Mouse (Mus musculus): ENCODE data around the gene Ccl5. TPM values are rescaled to one million over a fixed set of nuclear protein-coding genes. Genes with fewer than 3 reads are reported as not detected.

The Ccl5 gene
- 526 and 777 TPM in 2 replicates for polyA plus RNA-seq (2012; rRNA removed)

- H3K4me3 ChIP-seq (ENCODE audit: control insufficient read depth, insufficient read depth, low read length), result no peak within 1 kb of the TSS
Measured at GRCm38 (mm10) chr11:83530360-83530759, at the start of gene Ccl5. TSS of gene Ccl5 (minus strand) at chr11:83530518.

DNA sequence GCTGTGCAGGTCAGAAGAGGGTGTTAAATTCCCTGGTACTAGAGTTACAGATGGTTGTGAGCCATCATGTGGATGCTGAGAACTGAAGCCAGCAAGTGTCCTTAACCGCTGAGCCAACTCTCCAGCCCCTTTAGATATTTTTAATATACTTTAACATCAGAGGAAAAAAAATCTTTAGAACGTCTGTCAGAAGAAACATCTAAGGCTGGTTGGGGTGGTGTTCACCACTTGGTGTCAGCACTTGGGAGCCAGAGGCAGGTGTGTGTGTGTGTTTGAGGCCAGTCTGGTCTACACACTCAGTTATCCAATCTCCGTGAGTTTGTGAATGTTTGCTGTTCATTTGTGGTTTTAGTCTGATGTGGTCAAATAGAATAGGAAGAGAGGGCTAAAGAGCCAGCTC is 48.7 kb upstream of the Ccl5 start:
- TF ChIP-seq CTCF (IDR thresholded peaks at IDR 0.05; ENCODE audit: borderline replicate concordance, control insufficient read depth, extremely low read depth, insufficient read depth, low read length, poor library complexity), result no peak
- TF ChIP-seq POLR2A (IDR thresholded peaks at IDR 0.05; ENCODE audit: control insufficient read depth, extremely low read depth, insufficient read depth, low read length, poor library complexity), result no peak
- WGBS, result 16% methylated on average over 3 of the region's 3 CpGs
- no peaks in the 10 kb centered on the region for H3K4me1 ChIP-seq (replicated peaks; ENCODE audit: control insufficient read depth, insufficient read depth, low read length)
- no peaks in the 10 kb centered on the region for H3K27me3 ChIP-seq (ENCODE audit: control insufficient read depth, insufficient read depth, low read length)
- no peak for DNase-seq
- H3K4me3 ChIP-seq (ENCODE audit: control insufficient read depth, insufficient read depth, low read length), result no peak overlapping the region
- H3K27ac ChIP-seq (ENCODE audit: control insufficient read depth, insufficient read depth, low read length), result no peak overlapping the region
- H3K36me3 ChIP-seq (ENCODE audit: control insufficient read depth, insufficient read depth, low read length), result no peaks in the 10 kb centered on the region

More at GRCm38 (mm10) chr11:83530360-83530759, at the start of gene Ccl5:
- TF ChIP-seq CTCF (IDR thresholded peaks at IDR 0.05; ENCODE audit: borderline replicate concordance, control insufficient read depth, extremely low read depth, insufficient read depth, low read length, poor library complexity) (no peak), POLR2A (IDR thresholded peaks at IDR 0.05; ENCODE audit: control insufficient read depth, extremely low read depth, insufficient read depth, low read length, poor library complexity) (no peak)
- WGBS, result 56% methylated on average over 5 of the region's 5 CpGs
- Histone ChIP-seq H3K27me3 (ENCODE audit: control insufficient read depth, insufficient read depth, low read length) (no peaks in the 10 kb centered on the region), H3K4me1 (replicated peaks; ENCODE audit: control insufficient read depth, insufficient read depth, low read length) (peaks cover 5% of the 10 kb centered on the region; the same call in 1 of the 2 replicates), H3K36me3 (ENCODE audit: control insufficient read depth, insufficient read depth, low read length) (no peaks in the 10 kb centered on the region), H3K27ac (ENCODE audit: control insufficient read depth, insufficient read depth, low read length) (no peak within 1 kb of the TSS)
- no peak for DNase-seq

- no peaks in the 10 kb centered on the region for H3K4me1 ChIP-seq (replicated peaks; ENCODE audit: control insufficient read depth, insufficient read depth, low read length)
- H3K4me3 ChIP-seq (ENCODE audit: control insufficient read depth, insufficient read depth, low read length), result no peak within 1 kb of the TSS
- 58% methylated on average over 2 of the region's 2 CpGs for WGBS
- H3K36me3 ChIP-seq (ENCODE audit: control insufficient read depth, insufficient read depth, low read length), result no peaks in the 10 kb centered on the region
- no peak for DNase-seq
- TF ChIP-seq POLR2A (IDR thresholded peaks at IDR 0.05; ENCODE audit: control insufficient read depth, extremely low read depth, insufficient read depth, low read length, poor library complexity), result no peak
- TF ChIP-seq CTCF (IDR thresholded peaks at IDR 0.05; ENCODE audit: borderline replicate concordance, control insufficient read depth, extremely low read depth, insufficient read depth, low read length, poor library complexity), result no peak
- no peaks in the 10 kb centered on the region for H3K27me3 ChIP-seq (ENCODE audit: control insufficient read depth, insufficient read depth, low read length)
- no peak within 1 kb of the TSS for H3K27ac ChIP-seq (ENCODE audit: control insufficient read depth, insufficient read depth, low read length)
Measured at GRCm38 (mm10) chr11:83578186-83578760, 48.0 kb upstream of the Ccl5 start, which contains the start of gene Ccl9. TSS of gene Ccl9 (minus strand) at chr11:83578636.

- no peaks in the 10 kb centered on the region for H3K27me3 ChIP-seq (ENCODE audit: control insufficient read depth, insufficient read depth, low read length)
- H3K36me3 ChIP-seq (ENCODE audit: control insufficient read depth, insufficient read depth, low read length), result no peaks in the 10 kb centered on the region
- H3K4me1 ChIP-seq (replicated peaks; ENCODE audit: control insufficient read depth, insufficient read depth, low read length), result no peaks in the 10 kb centered on the region
- no peak overlapping the region for H3K4me3 ChIP-seq (ENCODE audit: control insufficient read depth, insufficient read depth, low read length)
- TF ChIP-seq POLR2A (IDR thresholded peaks at IDR 0.05; ENCODE audit: control insufficient read depth, extremely low read depth, insufficient read depth, low read length, poor library complexity) (no peak), CTCF (IDR thresholded peaks at IDR 0.05; ENCODE audit: borderline replicate concordance, control insufficient read depth, extremely low read depth, insufficient read depth, low read length, poor library complexity) (no peak)
- DNase-seq, result no peak
- H3K27ac ChIP-seq (ENCODE audit: control insufficient read depth, insufficient read depth, low read length), result no peak overlapping the region
- 51% methylated on average over 4 of the region's 4 CpGs for WGBS
Measured at GRCm38 (mm10) chr11:83576927-83577555, 46.7 kb upstream of the Ccl5 start.

- H3K4me3 ChIP-seq (ENCODE audit: control insufficient read depth, insufficient read depth, low read length), result no peak overlapping the region
- no peak for DNase-seq
- H3K27me3 ChIP-seq (ENCODE audit: control insufficient read depth, insufficient read depth, low read length), result no peaks in the 10 kb centered on the region
- H3K4me1 ChIP-seq (replicated peaks; ENCODE audit: control insufficient read depth, insufficient read depth, low read length), result no peaks in the 10 kb centered on the region; the same call in 1 of the 2 replicates
- H3K36me3 ChIP-seq (ENCODE audit: control insufficient read depth, insufficient read depth, low read length), result no peaks in the 10 kb centered on the region
- no peak overlapping the region for H3K27ac ChIP-seq (ENCODE audit: control insufficient read depth, insufficient read depth, low read length)
- TF ChIP-seq CTCF (IDR thresholded peaks at IDR 0.05; ENCODE audit: borderline replicate concordance, control insufficient read depth, extremely low read depth, insufficient read depth, low read length, poor library complexity) (no peak), POLR2A (IDR thresholded peaks at IDR 0.05; ENCODE audit: control insufficient read depth, extremely low read depth, insufficient read depth, low read length, poor library complexity) (no peak)
- WGBS, result 70% methylated on average over 9 of the region's 9 CpGs
Measured at GRCm38 (mm10) chr11:83572834-83573233, 42.5 kb upstream of the Ccl5 start.

- H3K4me1 ChIP-seq (replicated peaks; ENCODE audit: control insufficient read depth, insufficient read depth, low read length), result no peaks in the 10 kb centered on the region; the same call in 1 of the 2 replicates
Measured at GRCm38 (mm10) chr11:83572223-83572622, 41.9 kb upstream of the Ccl5 start.

More at GRCm38 (mm10) chr11:83572223-83572622, 41.9 kb upstream of the Ccl5 start:
- H3K27me3 ChIP-seq (ENCODE audit: control insufficient read depth, insufficient read depth, low read length), result no peaks in the 10 kb centered on the region
- WGBS, result 26% methylated on average over 8 of the region's 8 CpGs
- TF ChIP-seq POLR2A (IDR thresholded peaks at IDR 0.05; ENCODE audit: control insufficient read depth, extremely low read depth, insufficient read depth, low read length, poor library complexity) (no peak), CTCF (IDR thresholded peaks at IDR 0.05; ENCODE audit: borderline replicate concordance, control insufficient read depth, extremely low read depth, insufficient read depth, low read length, poor library complexity) (no peak)
- no peaks in the 10 kb centered on the region for H3K36me3 ChIP-seq (ENCODE audit: control insufficient read depth, insufficient read depth, low read length)
- H3K4me3 ChIP-seq (ENCODE audit: control insufficient read depth, insufficient read depth, low read length), result no peak overlapping the region
- DNase-seq, result no peak
- H3K27ac ChIP-seq (ENCODE audit: control insufficient read depth, insufficient read depth, low read length), result no peak overlapping the region

Measured in thymus, adult 2 months (tissue).